Mouse (Mus musculus): ENCODE results near the gene Fam120b.

Gene Fam120b

GRCm38 (mm10) chr17:15380641-15381051 lies 15.4 kb upstream of the Fam120b start:
- DNase-seq = peak; percentile 41

DNA sequence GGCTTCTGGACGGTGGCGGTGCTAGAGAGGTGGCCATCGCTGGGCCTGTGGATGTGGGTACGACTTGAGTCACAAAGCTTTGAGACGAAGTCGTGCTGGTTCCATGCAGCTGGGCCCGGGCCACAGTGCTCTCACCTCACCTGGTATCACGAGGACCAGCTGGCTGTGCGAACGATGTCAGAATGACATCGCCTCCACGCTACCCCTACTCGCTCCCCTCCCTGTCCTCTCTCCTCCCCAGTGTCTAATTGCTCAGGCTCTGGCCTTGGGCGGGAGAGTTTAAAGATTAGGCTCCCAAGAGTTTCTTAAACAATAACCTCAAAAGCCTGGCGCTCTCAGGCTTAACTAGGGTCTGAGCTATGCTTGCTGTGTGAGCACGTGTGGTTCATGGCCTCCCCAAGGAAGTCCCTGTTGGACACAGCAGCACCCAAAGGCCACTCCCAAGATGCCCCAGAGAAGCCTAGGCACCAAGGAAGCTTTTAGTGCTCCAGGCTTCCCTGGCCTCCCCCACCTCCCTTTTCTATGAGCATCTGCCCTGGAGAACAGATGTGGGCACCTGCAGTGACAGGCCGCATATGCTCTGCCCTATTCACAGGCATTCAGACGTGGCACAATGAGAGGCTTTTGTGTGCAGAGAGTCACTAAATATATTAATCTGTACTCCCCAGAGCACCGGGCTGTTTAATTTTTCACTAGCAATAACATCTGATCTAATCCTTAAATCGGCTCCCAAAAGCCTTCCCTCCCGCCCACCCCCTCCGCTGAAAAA lies 14.7 kb upstream of the Fam120b start:
- no peak for DNase-seq

DNA sequence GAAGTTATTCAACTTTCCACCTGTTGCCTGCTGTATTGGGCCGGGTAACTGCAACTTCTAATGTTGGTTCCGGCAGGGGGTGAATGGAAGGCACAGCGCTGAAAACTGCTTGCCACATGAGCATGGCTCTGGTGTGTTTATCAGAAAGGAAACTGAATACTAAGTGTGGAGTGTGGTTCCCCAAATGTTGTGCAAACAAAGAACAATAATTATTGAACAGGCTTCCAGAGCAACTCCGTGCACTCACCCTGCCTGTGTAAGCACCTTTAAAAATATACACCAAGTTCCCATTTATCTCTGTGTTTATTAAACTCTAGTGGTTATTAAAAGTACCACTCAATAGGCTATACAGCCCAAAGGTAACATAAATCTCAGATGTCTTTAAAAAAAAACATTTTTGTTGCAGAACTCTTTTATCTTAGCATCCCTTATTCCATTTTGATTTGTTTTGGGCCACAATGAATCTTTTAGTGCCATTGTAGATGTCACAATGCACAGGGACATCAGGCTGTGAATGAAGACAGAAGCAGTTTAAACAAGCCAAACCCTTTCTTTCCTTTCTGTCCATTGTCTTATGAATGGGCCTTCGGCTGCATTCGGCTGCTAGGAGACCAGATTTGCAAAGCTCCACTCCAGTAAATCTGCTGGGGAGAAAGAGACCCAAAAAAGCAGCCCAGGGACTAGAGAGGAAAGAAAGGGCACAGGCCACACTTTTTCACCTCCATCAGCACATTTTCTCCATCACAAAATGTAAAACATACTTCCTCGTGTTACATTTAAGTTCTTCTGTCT lies 13.9 kb upstream of the Fam120b start:
- no peak for DNase-seq

- DNase-seq = no peak
Measured at GRCm38 (mm10) chr17:15383360-15383759, 12.6 kb upstream of the Fam120b start.

- no peak for DNase-seq
Measured at GRCm38 (mm10) chr17:15388892-15389291, 7.1 kb upstream of the Fam120b start.

DNA sequence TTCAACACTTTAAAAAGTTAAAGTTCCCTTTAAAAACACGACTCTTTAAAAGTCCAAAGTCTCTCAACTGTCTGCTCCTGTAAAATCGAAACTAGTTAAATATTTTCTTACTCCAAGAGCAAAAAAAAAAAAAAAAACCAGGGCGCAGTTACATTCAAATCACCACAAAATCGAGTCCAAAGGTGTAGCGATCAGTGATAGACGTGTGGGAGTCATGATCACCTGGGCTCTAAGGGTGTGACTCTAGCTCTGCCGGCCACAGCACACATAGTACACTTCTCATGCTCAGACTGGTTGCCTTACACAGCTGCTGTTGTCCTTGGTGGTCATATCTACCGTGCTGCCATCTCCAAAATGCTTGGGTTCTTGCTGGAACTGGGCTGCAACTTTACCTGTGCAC lies 6.6 kb upstream of the Fam120b start:
- no peak for DNase-seq

DNA sequence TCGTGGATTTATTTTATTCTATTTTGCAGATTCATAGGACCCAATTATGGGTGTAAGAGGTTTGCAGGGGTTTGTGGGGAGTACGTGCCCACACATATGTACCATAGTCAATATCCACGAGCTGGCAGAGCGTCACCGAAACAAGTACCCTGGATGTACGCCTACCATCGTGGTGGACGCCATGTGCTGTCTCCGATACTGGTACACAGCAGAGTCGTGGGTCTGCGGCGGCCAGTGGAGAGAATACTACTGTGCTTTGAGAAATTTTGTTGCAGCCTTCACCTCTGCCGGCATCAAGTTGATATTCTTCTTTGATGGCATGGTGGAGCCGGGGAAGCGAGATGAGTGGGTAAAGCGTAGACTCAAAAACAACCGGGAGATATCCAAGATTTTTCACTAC lies 5.7 kb downstream of the Fam120b start:
- no peak for DNase-seq

- no peak for DNase-seq
Measured at GRCm38 (mm10) chr17:15406576-15406975, 10.6 kb downstream of the Fam120b start.

- DNase-seq = peak; percentile 40
Measured at GRCm38 (mm10) chr17:15409261-15409660, 13.3 kb downstream of the Fam120b start.

GRCm38 (mm10) chr17:15410861-15411260 lies 14.9 kb downstream of the Fam120b start:
- DNase-seq = no peak

DNA sequence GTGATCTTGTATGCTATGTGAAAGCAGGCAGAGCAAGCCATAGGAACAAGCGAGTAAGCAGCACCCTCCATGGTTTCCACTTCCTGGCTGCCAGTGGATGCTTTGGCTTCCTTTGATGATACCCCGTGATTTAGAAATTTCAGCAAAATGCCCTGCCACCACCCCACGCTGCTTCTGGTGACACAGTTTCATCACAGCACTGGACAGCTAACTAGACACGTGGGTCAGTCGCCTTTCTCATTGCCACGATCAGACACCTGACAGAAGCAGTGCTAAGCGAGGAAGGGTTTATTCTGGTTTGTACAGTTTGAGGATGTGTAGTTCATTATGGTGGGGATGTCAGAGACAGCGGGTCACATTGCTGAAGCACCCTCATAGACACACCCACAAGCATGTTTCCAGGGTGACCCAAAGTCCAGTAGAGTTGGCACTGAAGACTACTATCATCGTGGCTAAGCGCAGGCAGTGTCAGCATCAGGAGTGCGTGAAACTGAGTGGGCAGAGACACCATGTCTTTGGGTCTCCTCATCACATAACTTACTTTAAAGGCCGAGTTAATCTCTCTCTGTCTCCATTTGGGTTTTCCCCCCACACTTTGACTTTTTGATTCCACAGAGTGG lies 20.7 kb downstream of the Fam120b start:
- DNase-seq = no peak

GRCm38 (mm10) chr17:15419534-15419933 lies 23.5 kb downstream of the Fam120b start:
- DNase-seq = no peak

DNA sequence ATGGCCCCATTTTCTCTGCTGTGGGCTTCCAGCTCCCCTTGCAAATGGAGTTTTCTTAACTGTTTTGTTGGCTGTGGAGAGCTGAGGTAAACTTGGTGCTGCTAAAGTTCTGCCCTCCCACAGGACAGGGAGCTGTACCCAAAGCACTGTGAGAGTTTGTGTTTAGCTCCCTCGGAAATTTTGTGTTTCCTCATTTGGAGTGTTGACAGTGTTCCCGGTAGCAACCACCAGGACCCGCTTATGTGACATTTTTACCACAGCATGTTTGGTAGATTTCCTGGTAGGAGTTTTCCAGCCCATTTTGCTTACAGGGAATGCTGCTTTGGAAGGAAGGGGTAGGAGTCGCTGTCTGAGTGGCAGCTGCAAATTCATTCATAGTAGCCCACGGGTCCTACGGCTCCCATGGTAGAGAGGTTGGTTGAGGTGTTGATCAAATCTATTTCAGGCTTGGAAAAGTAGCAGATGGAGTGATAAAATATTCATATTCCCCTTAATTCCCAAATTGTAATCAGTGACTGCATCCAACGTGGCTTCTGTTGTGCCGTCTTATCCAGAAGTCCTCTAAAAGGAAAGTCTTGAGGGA lies 24.1 kb downstream of the Fam120b start:
- DNase-seq = no peak

GRCm38 (mm10) chr17:15421446-15421845 lies 25.4 kb downstream of the Fam120b start:
- DNase-seq = no peak

- no peak for DNase-seq
Measured at GRCm38 (mm10) chr17:15422666-15423065, 26.7 kb downstream of the Fam120b start.

GRCm38 (mm10) chr17:15423080-15423765 lies 27.2 kb downstream of the Fam120b start:
- DNase-seq = peak; percentile 63

DNA sequence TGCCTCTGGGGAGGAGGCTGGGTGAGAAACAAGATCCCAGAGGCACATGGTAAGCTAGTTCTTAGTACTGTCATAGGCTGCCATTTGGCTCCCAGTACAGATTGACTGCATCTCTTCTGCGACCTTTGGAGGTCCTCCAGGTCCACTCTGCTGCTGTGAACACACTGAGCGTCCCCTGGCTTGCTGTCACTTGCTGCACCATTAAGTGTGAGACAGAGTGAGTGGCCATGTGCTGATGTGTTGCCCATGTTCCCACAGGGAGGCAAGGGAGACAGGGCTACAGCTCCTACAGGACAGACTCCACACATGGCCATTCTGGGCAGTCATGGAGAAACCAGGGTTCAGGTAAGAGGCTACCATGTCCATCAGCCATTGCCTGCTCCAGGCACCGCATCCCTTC lies 29.9 kb downstream of the Fam120b start:
- DNase-seq = no peak

- no peak for DNase-seq
Measured at GRCm38 (mm10) chr17:15429451-15429850, 33.4 kb downstream of the Fam120b start.

DNA sequence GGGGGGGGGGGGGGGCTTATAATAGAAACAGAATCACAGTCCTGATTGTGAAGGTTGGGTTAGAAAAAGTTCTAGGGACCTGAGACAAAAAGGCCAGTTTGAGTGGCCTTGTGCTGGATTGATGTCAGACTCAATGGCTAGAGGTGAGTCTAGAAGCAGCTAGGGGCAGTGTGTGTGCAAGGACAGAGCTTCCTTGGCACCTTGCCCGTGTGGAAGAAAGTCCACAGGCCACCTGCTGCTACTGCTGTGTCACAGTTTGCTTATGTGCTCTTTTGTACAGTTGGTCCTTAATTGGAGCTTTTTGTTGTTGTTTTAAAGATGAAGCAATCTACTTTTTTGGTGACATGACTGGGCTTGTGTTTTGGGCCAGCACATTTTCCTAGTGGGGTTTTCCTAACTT lies 33.9 kb downstream of the Fam120b start:
- no peak for DNase-seq

DNA sequence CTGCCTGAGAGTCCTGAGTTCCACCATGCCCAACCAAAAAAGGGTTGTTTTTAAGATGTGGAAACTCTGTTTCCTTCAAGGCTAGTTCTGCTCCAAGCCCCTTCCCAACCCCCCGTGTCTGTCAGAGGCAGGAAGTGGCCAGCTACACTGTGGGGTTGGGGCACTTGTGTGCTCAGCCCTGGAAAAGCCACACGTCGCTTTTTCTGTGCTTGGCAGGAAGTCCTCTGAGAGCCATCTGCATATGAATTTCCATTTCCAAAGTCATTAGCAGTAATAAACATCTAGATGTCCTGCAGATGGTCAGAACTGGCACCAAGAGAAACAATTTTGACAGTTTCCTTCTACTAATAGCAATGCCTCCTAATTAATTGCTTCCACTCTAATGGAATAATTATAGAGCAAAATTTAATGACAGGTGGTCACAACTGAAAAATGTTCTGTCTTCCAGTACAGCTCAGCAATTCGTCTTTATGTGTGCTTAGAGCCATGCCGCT lies 35.1 kb downstream of the Fam120b start:
- DNase-seq = no peak

GRCm38 (mm10) chr17:15431551-15431950 lies 35.5 kb downstream of the Fam120b start:
- no peak for DNase-seq

- no peak for DNase-seq
Measured at GRCm38 (mm10) chr17:15432036-15432435, 36.0 kb downstream of the Fam120b start.

- DNase-seq = no peak
Measured at GRCm38 (mm10) chr17:15434748-15435147, 38.7 kb downstream of the Fam120b start.
